Mouse (Mus musculus) small intestine, adult 2 months (tissue): Measurements from ENCODE around the gene Mob3a.

Experiments used
- CTCF ChIP-seq: fragments of 200-500 bp; IDR thresholded peaks from 2 replicates; pipeline ENCODE4 v1.5.1; 2012; ENCODE audit warnings: low read depth, mild to moderate bottlenecking, control low read depth, inconsistent platforms, low read length, moderate library complexity, mixed read lengths; ENCODE audit not compliant: insufficient replicate concordance, insufficient read length; ENCODE audit errors: extremely low read depth
- POLR2A ChIP-seq: fragments of 200-500 bp; IDR thresholded peaks from 2 replicates; pipeline ENCODE4 v1.6.1; 2012; ENCODE audit warnings: low read depth, mild to moderate bottlenecking, control low read depth, inconsistent platforms, low read length, moderate library complexity

- TF ChIP-seq CTCF (no peak), POLR2A (no peak)
Measured at GRCm38 (mm10) chr10:80748609-80749008, 46.8 kb upstream of the Mob3a start.
